Mouse (Mus musculus): Measurements from ENCODE around the gene Agt.

Gene Agt

GRCm38 (mm10) chr8:124569593-124569992 lies at the start of gene Agt:
Agt (minus strand) TSS chr8:124569706.
- no peak for DNase-seq (ENCODE audit: low read depth, low spot score)

GRCm38 (mm10) chr8:124618252-124618651 lies 48.7 kb upstream of the Agt start:
- DNase-seq (ENCODE audit: low read depth, low spot score): no peak

GRCm38 (mm10) chr8:124617266-124617869 lies 47.9 kb upstream of the Agt start:
- DNase-seq (ENCODE audit: low read depth, low spot score): peak; percentile 77

DNA sequence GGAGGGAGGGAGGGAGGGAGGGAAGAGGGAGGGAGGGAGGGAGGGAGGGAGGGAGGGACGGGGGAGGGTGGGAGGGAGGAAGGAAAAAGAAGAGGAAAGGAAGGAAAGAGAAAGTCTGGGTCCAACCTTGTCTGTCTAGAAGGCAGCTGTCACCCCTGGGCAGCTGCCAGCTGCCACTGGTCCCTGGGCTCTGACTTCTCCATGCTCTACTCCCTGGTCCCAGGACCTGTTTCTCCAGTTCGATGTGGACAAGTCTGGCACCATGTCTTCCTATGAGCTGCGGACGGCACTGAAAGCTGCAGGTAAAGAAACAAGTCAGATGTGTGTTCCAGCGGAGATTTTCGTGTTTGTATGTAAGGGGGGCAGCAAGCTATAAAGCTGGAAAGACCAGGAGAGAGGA lies 44.8 kb upstream of the Agt start:
- no peak for DNase-seq (ENCODE audit: low read depth, low spot score)

GRCm38 (mm10) chr8:124608972-124609353 lies 39.5 kb upstream of the Agt start:
- no peak for DNase-seq (ENCODE audit: low read depth, low spot score)

GRCm38 (mm10) chr8:124608239-124608971 lies 38.9 kb upstream of the Agt start:
- peak; percentile 53 for DNase-seq (ENCODE audit: low read depth, low spot score)

DNA sequence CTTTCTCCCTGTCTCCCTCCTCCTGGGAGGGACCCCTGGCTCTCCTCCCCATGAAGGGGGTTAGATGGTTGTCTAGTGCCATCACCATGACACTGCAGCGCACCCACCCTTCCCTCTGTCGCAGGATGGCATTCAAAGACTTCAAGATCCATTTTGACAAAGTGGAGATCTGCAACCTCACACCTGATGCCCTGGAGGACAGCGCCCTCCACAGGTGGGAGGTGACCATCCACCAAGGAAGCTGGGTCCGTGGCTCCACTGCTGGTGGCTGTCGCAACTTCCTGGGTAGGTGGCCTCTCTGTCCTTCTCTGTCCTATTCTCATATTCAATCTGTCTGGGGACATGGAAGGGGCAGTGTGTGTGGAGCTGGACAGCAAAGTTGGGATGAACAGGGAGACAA lies 34.6 kb upstream of the Agt start:
- DNase-seq (ENCODE audit: low read depth, low spot score): no peak

DNA sequence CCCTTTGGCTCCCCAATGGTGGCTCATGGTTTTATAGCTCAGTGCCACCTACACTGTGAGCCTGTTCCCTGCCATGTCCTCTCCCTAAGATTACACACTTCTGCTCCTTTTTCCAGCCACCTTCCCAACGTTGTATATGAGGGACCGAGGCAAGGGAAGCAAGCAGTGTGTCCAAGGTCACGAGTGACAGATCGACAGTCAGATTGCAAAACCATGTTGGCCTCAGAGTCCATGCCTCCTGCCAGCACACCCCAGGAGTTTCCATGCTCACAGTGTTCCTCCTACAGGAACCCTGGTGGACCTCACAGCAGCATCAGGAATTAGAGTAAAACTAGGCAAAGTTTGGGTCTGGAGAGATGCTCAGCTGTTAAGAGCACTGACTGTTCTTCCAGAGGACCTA lies 19.9 kb upstream of the Agt start:
- DNase-seq (ENCODE audit: low read depth, low spot score): no peak

- no peak for DNase-seq (ENCODE audit: low read depth, low spot score)
These were observed 17.1 kb upstream of the Agt start for GRCm38 (mm10) chr8:124586556-124586955.

DNA sequence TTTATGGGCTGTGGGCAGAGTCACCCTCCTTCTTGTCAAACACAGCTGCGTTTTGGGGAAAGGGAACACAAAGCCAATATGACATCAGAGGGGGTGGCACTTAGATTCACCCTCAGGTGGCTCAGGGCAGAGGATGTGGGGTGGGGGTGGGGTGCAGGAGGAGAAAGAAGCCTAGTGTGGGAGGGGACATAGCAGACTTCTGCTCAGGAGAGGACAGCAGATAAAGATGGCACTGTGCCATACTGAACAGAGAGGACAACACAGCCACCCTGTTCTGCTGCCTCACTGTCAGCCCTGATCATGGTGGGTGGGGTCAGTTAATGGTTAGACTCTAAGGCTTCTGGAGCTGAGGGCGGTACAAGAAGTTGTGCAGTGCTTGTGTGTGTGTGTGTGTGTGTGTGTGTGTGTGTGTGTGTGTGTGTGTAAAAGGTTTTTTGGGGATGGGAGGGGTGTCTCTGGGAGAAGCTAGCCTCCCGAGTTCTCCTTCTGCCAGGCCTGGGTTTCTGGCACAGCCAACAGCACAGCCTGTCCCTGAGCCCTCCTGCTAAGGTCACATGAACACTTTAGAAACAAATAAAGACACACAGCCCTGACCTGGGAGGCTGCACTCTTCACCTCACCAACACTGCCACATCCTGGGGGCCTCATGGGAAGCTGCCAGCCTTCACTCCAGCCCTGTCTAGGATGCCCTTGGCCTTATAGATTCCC lies 16.4 kb upstream of the Agt start:
- no peak for DNase-seq (ENCODE audit: low read depth, low spot score)

DNA sequence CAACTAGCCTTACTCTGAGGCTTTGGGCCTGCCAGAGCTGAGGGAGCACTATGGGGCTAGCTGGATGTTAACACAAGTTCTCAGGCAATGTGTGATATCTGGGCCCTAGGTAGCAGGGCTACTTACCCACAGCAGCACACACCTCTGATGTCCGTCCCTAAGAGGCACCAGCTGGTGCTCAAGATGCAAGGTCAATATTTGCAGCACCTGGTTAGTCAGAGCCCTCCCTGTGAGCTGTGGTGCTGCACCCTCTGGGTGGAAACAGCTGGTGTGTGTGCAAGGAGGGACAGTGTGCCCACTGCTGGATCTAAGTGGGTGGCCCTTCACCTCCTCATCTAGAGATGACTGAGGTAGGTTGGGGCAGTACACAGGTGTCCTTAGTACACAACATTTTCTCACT lies 7.2 kb upstream of the Agt start:
- no peak for DNase-seq (ENCODE audit: low read depth, low spot score)

DNA sequence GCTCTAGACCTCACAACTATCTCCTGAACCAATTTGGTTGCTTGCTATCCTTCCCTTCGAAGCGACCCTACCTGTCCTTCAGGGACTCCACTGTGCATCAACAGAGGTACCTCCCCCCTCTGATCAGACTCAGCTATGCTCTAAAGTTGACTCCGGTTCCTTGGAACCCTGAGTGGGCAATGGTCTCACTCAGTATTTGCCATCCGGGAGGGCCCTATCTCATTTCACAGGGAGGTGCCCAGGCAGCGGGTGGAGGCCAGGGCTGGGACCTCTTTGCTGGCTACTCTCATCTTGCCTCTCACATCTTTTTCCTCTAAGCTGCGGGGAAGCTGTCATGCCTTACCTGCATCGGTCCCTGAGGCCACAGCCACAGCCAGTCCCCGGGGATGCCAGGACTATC lies 6.3 kb upstream of the Agt start, which contains the start of gene Capn9:
TSS of gene Capn9 (plus strand) at position 301 of the 400 bp plus-strand sequence.
- DNase-seq (ENCODE audit: low read depth, low spot score): no peak

GRCm38 (mm10) chr8:124573552-124574340 lies 4.2 kb upstream of the Agt start:
- peak; percentile 91 for DNase-seq (ENCODE audit: low read depth, low spot score)

DNA sequence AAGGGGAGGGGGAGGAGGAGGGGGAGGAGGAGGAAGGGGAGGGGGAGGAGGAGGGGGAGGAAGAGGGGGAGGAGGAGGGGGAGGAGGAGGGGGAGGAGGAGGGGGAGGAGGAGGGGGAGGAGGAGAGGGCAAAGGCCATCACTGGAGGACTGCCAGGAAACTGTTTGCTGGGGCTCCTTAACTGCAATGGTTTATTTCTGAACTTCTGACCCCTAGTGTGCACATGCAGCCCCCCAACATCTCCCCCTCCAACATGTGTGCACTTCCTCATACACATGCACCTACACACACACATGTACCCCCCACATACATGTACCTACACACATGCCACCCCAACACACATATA lies 2.9 kb upstream of the Agt start:
- no peak for DNase-seq (ENCODE audit: low read depth, low spot score)

DNA sequence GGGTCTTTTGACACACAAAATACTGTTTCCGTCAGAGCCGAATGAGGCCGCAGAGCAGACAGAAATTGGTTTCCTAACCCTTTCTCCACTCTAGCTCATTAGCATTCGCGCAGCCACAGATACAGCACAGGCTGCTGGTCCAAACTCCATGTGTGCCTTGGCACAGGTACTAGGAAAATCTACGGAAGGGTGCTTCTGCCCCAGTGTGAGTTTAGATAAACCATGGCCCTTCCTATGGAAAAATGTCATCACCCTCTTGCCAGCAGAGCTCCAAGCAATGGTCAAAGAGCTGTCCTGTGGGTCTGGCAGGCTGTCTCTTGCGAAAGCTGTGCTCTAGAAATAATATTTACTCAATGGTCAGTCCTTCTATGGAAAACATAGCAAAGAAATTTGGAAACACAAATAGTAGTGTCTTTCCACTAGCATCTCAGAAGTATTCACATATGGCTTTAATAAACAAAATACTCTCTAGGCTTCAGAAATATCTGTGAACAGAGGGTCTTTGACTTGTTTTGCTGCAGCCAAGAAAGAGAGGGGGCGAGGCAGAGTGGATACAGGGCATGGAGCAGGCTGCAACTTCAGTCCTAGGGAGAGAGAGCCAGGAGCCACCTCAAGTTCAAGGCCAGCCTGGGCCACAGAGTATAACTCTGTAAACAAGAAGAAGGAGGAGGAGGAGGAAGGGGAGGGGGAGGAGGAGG lies 2.4 kb upstream of the Agt start:
- no peak for DNase-seq (ENCODE audit: low read depth, low spot score)

GRCm38 (mm10) chr8:124569100-124569499 lies 406 bp downstream of the Agt start:
- DNase-seq (ENCODE audit: low read depth, low spot score): peak; percentile 12

GRCm38 (mm10) chr8:124567584-124567983 lies 1.9 kb downstream of the Agt start:
- DNase-seq (ENCODE audit: low read depth, low spot score): no peak

DNA sequence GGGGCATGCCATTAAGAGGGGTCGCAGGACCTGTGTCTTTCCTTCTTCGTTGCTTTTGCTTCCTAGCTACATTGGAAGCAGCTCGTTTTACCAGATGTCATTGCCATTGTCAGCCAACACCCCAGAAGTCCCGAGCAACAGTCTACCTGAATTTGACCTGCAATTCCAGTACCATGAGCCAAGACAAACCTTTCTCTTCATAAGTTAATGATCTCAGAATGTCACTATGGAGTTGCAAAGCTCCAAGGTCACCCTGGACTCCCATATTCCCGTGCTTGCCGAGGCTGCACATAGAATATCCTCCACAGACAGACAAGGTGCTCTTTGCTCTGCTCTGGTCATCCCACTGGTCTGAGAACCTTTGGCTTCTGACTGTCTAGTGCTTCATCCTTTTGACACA lies 2.4 kb downstream of the Agt start:
- DNase-seq (ENCODE audit: low read depth, low spot score): no peak

GRCm38 (mm10) chr8:124557476-124557875 lies 12.0 kb downstream of the Agt start:
- DNase-seq (ENCODE audit: low read depth, low spot score): no peak

DNA sequence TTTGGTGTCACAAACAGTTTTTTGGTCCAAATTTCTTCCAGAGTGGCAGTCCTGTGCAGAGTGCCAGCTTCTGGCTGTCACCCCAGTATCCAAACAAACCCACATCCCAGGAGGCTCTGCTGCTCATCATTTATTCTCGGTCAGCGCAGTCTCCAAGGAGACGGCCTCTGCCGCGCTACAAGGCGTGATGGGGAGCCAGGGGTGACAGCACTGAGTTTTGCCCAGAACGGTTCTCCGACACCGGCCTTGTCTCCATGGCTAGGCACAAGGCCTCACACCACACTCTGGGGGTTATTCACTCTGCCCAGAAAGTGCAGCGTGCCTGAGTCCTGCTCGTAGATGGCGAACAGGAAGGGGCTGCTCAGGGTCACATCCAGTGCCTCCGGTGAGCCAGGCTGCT lies 12.8 kb downstream of the Agt start:
- peak; percentile 43 for DNase-seq (ENCODE audit: low read depth, low spot score)

- DNase-seq (ENCODE audit: low read depth, low spot score): no peak
These were observed 13.3 kb downstream of the Agt start for GRCm38 (mm10) chr8:124556164-124556563.

All from mesoderm, embryonic 11.5 days (tissue).